Mouse (Mus musculus): Measurements from ENCODE around the gene Zfp14. TPM values are rescaled to one million over a fixed set of nuclear protein-coding genes. Genes with fewer than 3 reads are reported as not detected.

Gene Zfp14
- polyA plus RNA-seq, 1 experiment from 2014 or later, result 1.5 TPM

DNA sequence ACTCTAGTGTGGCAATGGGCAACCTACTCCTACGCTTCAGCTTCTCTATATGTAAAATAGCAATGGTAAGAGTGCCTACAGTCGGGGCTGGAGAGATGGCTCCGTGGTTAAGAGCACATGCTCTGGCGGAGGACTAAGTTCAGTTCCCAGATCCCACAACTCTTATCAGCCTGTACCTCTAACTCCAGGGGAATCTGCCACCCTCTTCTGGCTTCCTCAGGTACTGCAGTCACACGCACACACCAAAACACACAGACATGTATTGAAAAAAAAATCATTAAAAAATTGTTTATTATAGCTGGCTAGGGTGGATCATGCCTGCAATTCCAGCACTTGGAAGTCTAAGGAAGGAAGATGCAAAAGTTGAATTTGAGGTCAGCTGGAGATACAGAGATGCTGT, 11.3 kb upstream of the Zfp14 start:
- H3K27ac ChIP-seq, result no peak overlapping the region
- no peak overlapping the region for H3K4me3 ChIP-seq (ENCODE audit: inconsistent target)
- H3K79me2 ChIP-seq (ENCODE audit: inconsistent target), result no peaks in the 10 kb centered on the region
- WGBS (ENCODE audit: missing documents), result 91% methylated on average over 5 of the region's 5 CpGs
- H3K36me3 ChIP-seq (ENCODE audit: inconsistent target), result peaks cover 14% of the 10 kb centered on the region; the same call in 1 of the 2 replicates

DNA sequence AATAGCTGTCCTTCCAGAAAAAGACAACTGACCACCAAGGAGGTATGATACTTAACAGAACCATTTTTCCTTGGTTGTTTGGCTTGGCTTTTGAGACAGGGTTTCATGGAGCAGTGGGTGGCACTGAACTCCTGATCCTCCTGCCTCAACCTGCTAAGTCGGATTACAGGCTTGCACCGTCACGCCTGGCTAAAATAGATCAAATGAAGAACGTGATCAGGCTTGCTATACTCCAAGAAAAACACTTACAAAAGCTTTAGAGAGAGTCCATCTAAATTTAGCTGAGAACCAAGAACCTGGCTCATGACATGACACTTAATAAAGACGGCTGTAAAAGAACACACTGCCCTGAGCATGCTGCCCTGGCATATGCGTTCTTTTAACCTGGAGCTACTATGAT, 9.2 kb upstream of the Zfp14 start:
- H3K4me3 ChIP-seq (ENCODE audit: inconsistent target), result no peak overlapping the region
- WGBS (ENCODE audit: missing documents), result 99% methylated on average over 6 of the region's 6 CpGs
- H3K27ac ChIP-seq, result no peak overlapping the region
- H3K36me3 ChIP-seq (ENCODE audit: inconsistent target), result peaks cover 24% of the 10 kb centered on the region; the same call in 1 of the 2 replicates
- H3K79me2 ChIP-seq (ENCODE audit: inconsistent target), result no peaks in the 10 kb centered on the region

- H3K79me2 ChIP-seq (ENCODE audit: inconsistent target), result no peaks in the 10 kb centered on the region
- H3K4me3 ChIP-seq (ENCODE audit: inconsistent target), result no peak overlapping the region
- WGBS (ENCODE audit: missing documents), result 20% methylated on average over 3 of the region's 3 CpGs
- peaks cover 16% of the 10 kb centered on the region; the same call in 1 of the 2 replicates for H3K36me3 ChIP-seq (ENCODE audit: inconsistent target)
- no peak overlapping the region for H3K27ac ChIP-seq
Observed at GRCm38 (mm10) chr7:30053591-30053990, 2.4 kb upstream of the Zfp14 start.

DNA sequence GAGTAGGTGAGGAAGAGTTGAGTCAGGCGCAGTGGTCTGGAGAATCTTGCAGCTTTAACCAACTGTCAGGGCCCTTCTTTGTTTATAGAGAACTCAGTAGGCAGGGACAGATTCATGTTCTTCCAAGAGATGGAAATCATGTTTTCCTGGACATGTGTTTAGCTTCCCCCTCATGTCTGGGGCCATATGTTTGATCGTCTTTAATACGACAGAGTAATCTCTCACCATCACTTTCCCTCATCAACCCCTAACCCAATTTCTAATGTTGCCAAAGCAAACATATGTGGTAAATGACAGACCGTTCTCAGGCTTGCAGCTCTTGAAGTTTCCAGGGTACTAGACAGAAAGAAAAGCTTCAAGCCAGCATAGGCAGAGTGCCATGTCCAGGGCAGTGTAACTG, 3.1 kb downstream of the Zfp14 start:
- Histone ChIP-seq H3K36me3 (ENCODE audit: inconsistent target) (no peaks in the 10 kb centered on the region), H3K27ac (no peak overlapping the region), H3K4me3 (ENCODE audit: inconsistent target) (no peak overlapping the region), H3K79me2 (ENCODE audit: inconsistent target) (no peaks in the 10 kb centered on the region)
- WGBS (ENCODE audit: missing documents), result 90% methylated on average over 4 of the region's 4 CpGs

- WGBS (ENCODE audit: missing documents), result 62% methylated on average over 9 of the region's 9 CpGs
- no peak overlapping the region for H3K4me3 ChIP-seq (ENCODE audit: inconsistent target)
- H3K27ac ChIP-seq, result no peak overlapping the region
- H3K36me3 ChIP-seq (ENCODE audit: inconsistent target), result no peaks in the 10 kb centered on the region
- no peaks in the 10 kb centered on the region for H3K79me2 ChIP-seq (ENCODE audit: inconsistent target)
Observed at GRCm38 (mm10) chr7:30044354-30044753, 6.8 kb downstream of the Zfp14 start.

DNA sequence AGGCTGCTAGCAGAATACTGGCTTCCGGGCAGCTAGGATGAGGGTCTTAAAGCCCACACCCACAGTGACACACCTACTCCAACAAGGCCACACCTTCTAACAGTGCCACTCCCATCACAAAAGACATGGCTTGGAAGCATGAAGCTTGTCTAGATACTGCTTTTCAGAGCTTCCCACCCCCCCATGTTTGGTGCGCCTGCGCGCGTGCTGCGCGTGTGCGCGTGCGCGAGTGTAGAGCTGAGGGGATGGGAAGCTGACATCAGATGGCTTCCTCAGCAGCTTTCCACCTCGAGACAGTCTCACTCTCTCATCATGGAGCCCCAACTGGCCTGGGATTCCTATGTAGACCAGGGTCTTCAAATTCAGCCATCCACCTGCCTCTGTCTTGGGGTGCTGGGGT, 16.8 kb downstream of the Zfp14 start:
- H3K4me3 ChIP-seq (ENCODE audit: inconsistent target), result no peak overlapping the region
- H3K27ac ChIP-seq, result no peak overlapping the region
- peaks cover 6% of the 10 kb centered on the region; the same call in 1 of the 2 replicates for H3K36me3 ChIP-seq (ENCODE audit: inconsistent target)
- H3K79me2 ChIP-seq (ENCODE audit: inconsistent target), result no peaks in the 10 kb centered on the region
- 98% methylated on average over 12 of the region's 12 CpGs for WGBS (ENCODE audit: missing documents)

GRCm38 (mm10) chr7:30031379-30031778, 19.8 kb downstream of the Zfp14 start:
- Histone ChIP-seq H3K4me3 (ENCODE audit: inconsistent target) (no peak overlapping the region), H3K27ac (no peak overlapping the region), H3K79me2 (ENCODE audit: inconsistent target) (no peaks in the 10 kb centered on the region), H3K36me3 (ENCODE audit: inconsistent target) (no peaks in the 10 kb centered on the region)
- 97% methylated on average over 2 of the region's 3 CpGs for WGBS (ENCODE audit: missing documents)

GRCm38 (mm10) chr7:30030677-30031076, 20.5 kb downstream of the Zfp14 start:
- no peak overlapping the region for H3K27ac ChIP-seq
- WGBS (ENCODE audit: missing documents), result 61% methylated on average over 6 of the region's 6 CpGs
- no peaks in the 10 kb centered on the region for H3K36me3 ChIP-seq (ENCODE audit: inconsistent target)
- no peaks in the 10 kb centered on the region for H3K79me2 ChIP-seq (ENCODE audit: inconsistent target)
- H3K4me3 ChIP-seq (ENCODE audit: inconsistent target), result no peak overlapping the region

- Histone ChIP-seq H3K27ac (no peak overlapping the region), H3K4me3 (ENCODE audit: inconsistent target) (no peak overlapping the region), H3K36me3 (ENCODE audit: inconsistent target) (peaks cover 7% of the 10 kb centered on the region), H3K79me2 (ENCODE audit: inconsistent target) (no peaks in the 10 kb centered on the region)
- 88% methylated on average over 3 of the region's 3 CpGs for WGBS (ENCODE audit: missing documents)
Observed at GRCm38 (mm10) chr7:30028572-30028971, 22.6 kb downstream of the Zfp14 start.

GRCm38 (mm10) chr7:30027331-30027730, 23.8 kb downstream of the Zfp14 start:
- 84% methylated on average over 4 of the region's 4 CpGs for WGBS (ENCODE audit: missing documents)
- Histone ChIP-seq H3K79me2 (ENCODE audit: inconsistent target) (no peaks in the 10 kb centered on the region), H3K36me3 (ENCODE audit: inconsistent target) (peaks cover 20% of the 10 kb centered on the region), H3K27ac (no peak overlapping the region), H3K4me3 (ENCODE audit: inconsistent target) (no peak overlapping the region)

DNA sequence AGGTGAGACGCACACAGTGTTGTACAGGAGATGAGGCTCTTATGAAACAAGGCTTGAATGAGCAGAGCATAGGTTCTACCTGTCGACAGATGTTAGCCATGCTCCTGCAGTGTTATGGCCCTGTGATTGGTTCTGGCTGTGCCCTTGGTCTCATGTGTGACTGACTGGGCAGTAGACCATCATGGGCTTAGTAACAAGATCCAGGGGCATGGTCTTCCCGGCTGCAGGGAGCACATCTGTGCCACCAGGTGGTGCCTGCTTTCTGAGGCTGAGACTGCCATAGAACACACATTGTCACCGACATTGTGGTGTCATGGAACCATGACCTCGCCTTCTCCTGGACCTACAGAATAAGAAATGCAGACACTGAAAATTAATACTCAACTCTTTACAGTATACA, 25.8 kb downstream of the Zfp14 start:
- Histone ChIP-seq H3K36me3 (ENCODE audit: inconsistent target) (peaks cover 25% of the 10 kb centered on the region), H3K27ac (no peak overlapping the region), H3K79me2 (ENCODE audit: inconsistent target) (no peaks in the 10 kb centered on the region), H3K4me3 (ENCODE audit: inconsistent target) (no peak overlapping the region)
- 87% methylated on average over 5 of the region's 5 CpGs for WGBS (ENCODE audit: missing documents)

GRCm38 (mm10) chr7:30023800-30024199, 27.4 kb downstream of the Zfp14 start:
- peaks cover 27% of the 10 kb centered on the region for H3K36me3 ChIP-seq (ENCODE audit: inconsistent target)
- no peaks in the 10 kb centered on the region for H3K79me2 ChIP-seq (ENCODE audit: inconsistent target)
- H3K27ac ChIP-seq, result no peak overlapping the region
- H3K4me3 ChIP-seq (ENCODE audit: inconsistent target), result no peak overlapping the region
- WGBS (ENCODE audit: missing documents), result 93% methylated on average over 8 of the region's 8 CpGs

DNA sequence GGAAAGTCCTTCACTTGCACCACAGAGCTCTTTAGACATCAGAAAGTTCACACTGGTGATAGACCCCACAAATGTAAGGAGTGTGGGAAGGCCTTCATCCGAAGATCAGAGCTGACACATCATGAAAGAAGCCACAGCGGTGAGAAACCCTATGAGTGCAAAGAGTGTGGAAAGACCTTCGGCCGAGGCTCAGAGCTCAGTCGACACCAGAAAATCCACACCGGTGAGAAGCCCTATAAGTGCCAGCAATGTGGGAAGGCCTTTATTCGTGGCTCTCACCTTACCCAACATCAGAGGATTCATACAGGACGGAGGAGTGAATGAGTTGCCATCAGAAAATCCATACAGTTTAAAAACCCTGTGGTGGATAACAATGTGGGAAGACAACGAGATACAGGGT, 27.9 kb downstream of the Zfp14 start:
- no peaks in the 10 kb centered on the region for H3K79me2 ChIP-seq (ENCODE audit: inconsistent target)
- WGBS (ENCODE audit: missing documents), result 97% methylated on average over 9 of the region's 9 CpGs
- H3K36me3 ChIP-seq (ENCODE audit: inconsistent target), result peaks cover 32% of the 10 kb centered on the region

GRCm38 (mm10) chr7:30019543-30019942, 31.6 kb downstream of the Zfp14 start:
- Histone ChIP-seq H3K4me3 (ENCODE audit: inconsistent target) (no peak overlapping the region), H3K79me2 (ENCODE audit: inconsistent target) (no peaks in the 10 kb centered on the region), H3K36me3 (ENCODE audit: inconsistent target) (peaks cover 46% of the 10 kb centered on the region), H3K27ac (no peak overlapping the region)
- WGBS (ENCODE audit: missing documents), result 88% methylated on average over 2 of the region's 2 CpGs

More for the DNA sequence above, 27.9 kb downstream of the Zfp14 start:
- Histone ChIP-seq H3K27ac (no peak overlapping the region), H3K4me3 (ENCODE audit: inconsistent target) (no peak overlapping the region)

DNA sequence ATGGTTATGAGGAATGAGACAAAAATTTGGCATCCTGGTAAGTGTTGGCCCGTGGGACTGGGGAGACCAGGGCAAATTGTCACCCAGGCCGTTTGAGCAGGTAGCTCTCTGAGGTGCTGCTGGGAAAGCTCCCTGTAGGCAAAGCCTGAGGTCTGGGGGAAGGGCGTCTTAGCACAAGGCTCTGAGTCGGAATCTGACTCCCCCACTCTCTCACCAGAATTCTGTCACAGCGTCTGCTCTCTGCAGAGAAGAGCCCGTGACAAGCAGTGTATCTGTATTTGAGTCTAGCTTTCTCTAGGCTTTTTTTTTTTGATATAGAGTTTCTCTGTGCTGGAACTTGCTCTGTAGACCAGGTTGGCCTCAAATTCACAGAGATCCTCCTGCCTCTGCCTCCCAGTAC, 34.0 kb downstream of the Zfp14 start:
- H3K79me2 ChIP-seq (ENCODE audit: inconsistent target), result no peaks in the 10 kb centered on the region
- no peak overlapping the region for H3K27ac ChIP-seq
- 94% methylated on average over 6 of the region's 6 CpGs for WGBS (ENCODE audit: missing documents)
- peaks cover 28% of the 10 kb centered on the region; the same call in 1 of the 2 replicates for H3K36me3 ChIP-seq (ENCODE audit: inconsistent target)
- H3K4me3 ChIP-seq (ENCODE audit: inconsistent target), result no peak overlapping the region

- Histone ChIP-seq H3K36me3 (ENCODE audit: inconsistent target) (peaks cover 13% of the 10 kb centered on the region; the same call in 1 of the 2 replicates), H3K4me3 (ENCODE audit: inconsistent target) (no peak overlapping the region)
- WGBS (ENCODE audit: missing documents), result 79% methylated on average over 4 of the region's 4 CpGs
Observed at GRCm38 (mm10) chr7:30012956-30013363, 38.2 kb downstream of the Zfp14 start.

More at GRCm38 (mm10) chr7:30012956-30013363, 38.2 kb downstream of the Zfp14 start:
- no peaks in the 10 kb centered on the region for H3K79me2 ChIP-seq (ENCODE audit: inconsistent target)
- no peak overlapping the region for H3K27ac ChIP-seq

Data from macrophage (primary cell).